Mouse (Mus musculus) CD4-positive, CD25-positive, alpha-beta regulatory T cell (primary cell): ENCODE results near the gene Asb17. TPM values are rescaled to one million over a fixed set of nuclear protein-coding genes. Genes with fewer than 3 reads are reported as not detected.

Source experiments
- polyA plus RNA-seq: library from polyadenylated mRNA; unstranded; fragments of 100-300 nt; shearing (Covaris generic); gene quantifications from one replicate; pipeline ENCODE4 v1.2.1, GENCODE M21; 2017

Asb17 gene
- not detected for polyA plus RNA-seq

DNA sequence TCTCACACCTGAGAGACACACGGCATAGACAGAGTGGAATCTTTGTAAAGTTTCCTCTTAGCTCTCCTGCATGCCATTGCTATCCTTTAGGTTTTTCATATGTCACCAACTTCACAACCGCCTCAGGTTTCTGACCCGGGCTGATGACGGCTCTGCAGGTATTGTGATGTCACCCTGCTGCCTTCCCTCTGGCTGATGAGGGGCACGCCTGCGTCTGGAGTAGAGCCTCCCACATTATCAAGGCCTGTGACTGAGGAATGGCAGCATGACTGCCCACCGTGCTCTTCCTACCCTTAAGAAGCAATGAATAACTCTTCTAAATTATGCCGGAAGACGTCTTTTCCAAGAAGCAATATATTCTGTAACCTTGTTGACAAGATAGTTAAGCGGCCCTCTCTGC is at the start of gene Asb17:
Gene Asb17, plus strand, starts transcription at position 180 of the 400 bp plus-strand sequence.

Other genes with a start within 250 kb of the Asb17 start
- 51.2 TPM for gene St6galnac3, start 119.0 kb upstream of the Asb17 start, polyA plus RNA-seq
- gene Msh4, start 61.9 kb downstream of the Asb17 start, polyA plus RNA-seq = 0.06 TPM
- gene Rabggtb, start 68.8 kb downstream of the Asb17 start, polyA plus RNA-seq = 31.0 TPM
- 56.3 TPM for gene Acadm, start 100.4 kb downstream of the Asb17 start, polyA plus RNA-seq
- gene Slc44a5, start 129.2 kb downstream of the Asb17 start, polyA plus RNA-seq = not detected